Mouse (Mus musculus): ENCODE results near the gene C87499. TPM values are rescaled to one million over a fixed set of nuclear protein-coding genes. Genes with fewer than 3 reads are reported as not detected.

The C87499 gene
- polyA plus RNA-seq, 1 experiment from 2014 or later: not detected

- no peak within 1 kb of the TSS for H3K9ac ChIP-seq
- H3K27ac ChIP-seq (ENCODE audit: poor library complexity, severe bottlenecking): no peak within 1 kb of the TSS
- ATAC-seq (ENCODE audit: insufficient number of reproducible peaks, low FRiP score): no peak
- no peaks in the 10 kb centered on the region for H3K9me3 ChIP-seq (replicated peaks)
- no peaks in the 10 kb centered on the region for H3K27me3 ChIP-seq (replicated peaks)
- H3K36me3 ChIP-seq: no peaks in the 10 kb centered on the region
- no peak within 1 kb of the TSS for H3K4me2 ChIP-seq
- no peak within 1 kb of the TSS for H3K4me3 ChIP-seq
- H3K4me1 ChIP-seq (replicated peaks): no peaks in the 10 kb centered on the region
Observed at GRCm38 (mm10) chr4:88603276-88603675, 30.9 kb downstream of the C87499 start, which contains the start of gene Ifna12. TSS of gene Ifna12 (minus strand) at chr4:88603376.

- Histone ChIP-seq H3K27me3 (replicated peaks) (no peaks in the 10 kb centered on the region), H3K9ac (no peak within 1 kb of the TSS), H3K4me1 (replicated peaks) (no peaks in the 10 kb centered on the region), H3K36me3 (no peaks in the 10 kb centered on the region), H3K4me2 (no peak within 1 kb of the TSS), H3K9me3 (replicated peaks) (no peaks in the 10 kb centered on the region), H3K27ac (ENCODE audit: poor library complexity, severe bottlenecking) (no peak within 1 kb of the TSS), H3K4me3 (no peak within 1 kb of the TSS)
- ATAC-seq (ENCODE audit: insufficient number of reproducible peaks, low FRiP score): no peak
- 74% methylated on average over 1 of the region's 1 CpGs for WGBS
Observed at GRCm38 (mm10) chr4:88592285-88592684, 41.9 kb downstream of the C87499 start, which contains the start of gene Ifna9. TSS of gene Ifna9 (minus strand) at chr4:88592385.

Other genes starting within 250 kb of the C87499 start
- 8.8 and 9.0 TPM in 2 replicates for gene Hacd4, start 195.5 kb downstream of the C87499 start, polyA plus RNA-seq (2016; fragmentation: Nextera tagmentation; extraction: Ambion mirVana)
- not detected in 2 replicates for gene Ifnb1, start 111.6 kb downstream of the C87499 start, polyA plus RNA-seq (2016; fragmentation: Nextera tagmentation; extraction: Ambion mirVana)
- not detected in 2 replicates for gene Ifna15, start 76.2 kb downstream of the C87499 start, polyA plus RNA-seq (2016; fragmentation: Nextera tagmentation; extraction: Ambion mirVana)
- gene Ifna14, start 62.6 kb downstream of the C87499 start, polyA plus RNA-seq (2016; fragmentation: Nextera tagmentation; extraction: Ambion mirVana): not detected in 2 replicates
- gene Ifna9, start 42.0 kb downstream of the C87499 start, polyA plus RNA-seq (2016; fragmentation: Nextera tagmentation; extraction: Ambion mirVana): not detected in 2 replicates
- gene Ifna12, start 31.0 kb downstream of the C87499 start, polyA plus RNA-seq (2016; fragmentation: Nextera tagmentation; extraction: Ambion mirVana): not detected in 2 replicates
- not detected in 2 replicates for gene Ifna13, start 10.0 kb upstream of the C87499 start, polyA plus RNA-seq (2016; fragmentation: Nextera tagmentation; extraction: Ambion mirVana)
- gene Ifna16, start 42.5 kb upstream of the C87499 start, polyA plus RNA-seq (2016; fragmentation: Nextera tagmentation; extraction: Ambion mirVana): not detected in 2 replicates
- gene Ifna2, start 49.5 kb upstream of the C87499 start, polyA plus RNA-seq (2016; fragmentation: Nextera tagmentation; extraction: Ambion mirVana): not detected in 2 replicates
- not detected in 2 replicates for gene Ifnab, start 56.9 kb upstream of the C87499 start, polyA plus RNA-seq (2016; fragmentation: Nextera tagmentation; extraction: Ambion mirVana)
- gene Gm26566, start 87.4 kb upstream of the C87499 start, polyA plus RNA-seq (2016; fragmentation: Nextera tagmentation; extraction: Ambion mirVana): 0.83 and 1.1 TPM in 2 replicates
- 108 and 112 TPM in 2 replicates for gene Klhl9, start 88.1 kb upstream of the C87499 start, polyA plus RNA-seq (2016; fragmentation: Nextera tagmentation; extraction: Ambion mirVana)
- not detected in 2 replicates for gene Gm13271, start 120.5 kb upstream of the C87499 start, polyA plus RNA-seq (2016; fragmentation: Nextera tagmentation; extraction: Ambion mirVana)
- 0.14 TPM in 1 of 2 replicates, not detected in the other for gene Gm13283, start 125.7 kb upstream of the C87499 start, polyA plus RNA-seq (2016; fragmentation: Nextera tagmentation; extraction: Ambion mirVana)
- gene Gm13290, start 139.4 kb upstream of the C87499 start, polyA plus RNA-seq (2016; fragmentation: Nextera tagmentation; extraction: Ambion mirVana): 0.33 and 0.35 TPM in 2 replicates
- gene Gm13289, start 142.5 kb upstream of the C87499 start, polyA plus RNA-seq (2016; fragmentation: Nextera tagmentation; extraction: Ambion mirVana): not detected in 2 replicates
- 0.24 TPM in 1 of 2 replicates, not detected in the other for gene Gm13272, start 145.4 kb upstream of the C87499 start, polyA plus RNA-seq (2016; fragmentation: Nextera tagmentation; extraction: Ambion mirVana)
- gene Ifnz, start 147.7 kb upstream of the C87499 start, polyA plus RNA-seq (2016; fragmentation: Nextera tagmentation; extraction: Ambion mirVana): 0.15 and 0.33 TPM in 2 replicates
- not detected in 2 replicates for gene Gm13276, start 151.3 kb upstream of the C87499 start, polyA plus RNA-seq (2016; fragmentation: Nextera tagmentation; extraction: Ambion mirVana)
- gene Gm13277, start 154.2 kb upstream of the C87499 start, polyA plus RNA-seq (2016; fragmentation: Nextera tagmentation; extraction: Ambion mirVana): not detected in 2 replicates
- not detected in 2 replicates for gene Gm13278, start 157.1 kb upstream of the C87499 start, polyA plus RNA-seq (2016; fragmentation: Nextera tagmentation; extraction: Ambion mirVana)
- not detected in 2 replicates for gene Gm13275, start 160.1 kb upstream of the C87499 start, polyA plus RNA-seq (2016; fragmentation: Nextera tagmentation; extraction: Ambion mirVana)
- not detected in 2 replicates for gene Gm13279, start 163.0 kb upstream of the C87499 start, polyA plus RNA-seq (2016; fragmentation: Nextera tagmentation; extraction: Ambion mirVana)
- 1.1 TPM in 1 of 2 replicates, not detected in the other for gene Gm13285, start 165.3 kb upstream of the C87499 start, polyA plus RNA-seq (2016; fragmentation: Nextera tagmentation; extraction: Ambion mirVana)
- gene Gm13287, start 168.8 kb upstream of the C87499 start, polyA plus RNA-seq (2016; fragmentation: Nextera tagmentation; extraction: Ambion mirVana): 1.2 TPM in 1 of 2 replicates, not detected in the other
- gene Gm13288, start 171.1 kb upstream of the C87499 start, polyA plus RNA-seq (2016; fragmentation: Nextera tagmentation; extraction: Ambion mirVana): not detected in 2 replicates
- not detected in 2 replicates for gene Ifna7, start 181.8 kb upstream of the C87499 start, polyA plus RNA-seq (2016; fragmentation: Nextera tagmentation; extraction: Ambion mirVana)
- gene Ifna11, start 185.5 kb upstream of the C87499 start, polyA plus RNA-seq (2016; fragmentation: Nextera tagmentation; extraction: Ambion mirVana): not detected in 2 replicates
- not detected in 2 replicates for gene Ifna6, start 193.0 kb upstream of the C87499 start, polyA plus RNA-seq (2016; fragmentation: Nextera tagmentation; extraction: Ambion mirVana)
- gene Ifna5, start 201.1 kb upstream of the C87499 start, polyA plus RNA-seq (2016; fragmentation: Nextera tagmentation; extraction: Ambion mirVana): not detected in 2 replicates
- not detected in 2 replicates for gene Ifna4, start 207.4 kb upstream of the C87499 start, polyA plus RNA-seq (2016; fragmentation: Nextera tagmentation; extraction: Ambion mirVana)
- not detected in 2 replicates for gene Ifna1, start 215.7 kb upstream of the C87499 start, polyA plus RNA-seq (2016; fragmentation: Nextera tagmentation; extraction: Ambion mirVana)
- not detected in 2 replicates for gene Ifne, start 245.8 kb upstream of the C87499 start, polyA plus RNA-seq (2016; fragmentation: Nextera tagmentation; extraction: Ambion mirVana)